Mouse (Mus musculus): ENCODE results near the gene Shisa4.

The Shisa4 gene

DNA sequence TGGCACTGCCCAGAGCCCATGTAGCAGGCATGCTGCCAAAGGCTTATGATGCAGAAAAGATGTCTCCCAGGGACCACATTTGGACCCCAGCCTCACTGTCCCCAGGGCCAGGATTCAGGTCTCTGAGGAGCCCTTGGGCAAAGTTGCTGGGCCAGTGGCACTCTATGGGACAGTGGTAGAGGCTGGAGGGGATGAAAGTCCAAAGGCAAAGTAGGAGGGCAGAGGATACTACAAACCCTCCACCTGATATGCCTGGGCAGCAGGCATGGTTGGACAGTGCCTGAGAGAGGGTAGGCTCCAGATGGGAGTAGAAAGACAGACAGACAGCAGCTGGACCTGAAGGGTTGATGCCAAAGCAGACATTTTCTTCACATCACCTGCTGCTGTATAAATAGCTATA, 8.7 kb downstream of the Shisa4 start:
- no peak for DNase-seq (ENCODE audit: low spot score)

DNA sequence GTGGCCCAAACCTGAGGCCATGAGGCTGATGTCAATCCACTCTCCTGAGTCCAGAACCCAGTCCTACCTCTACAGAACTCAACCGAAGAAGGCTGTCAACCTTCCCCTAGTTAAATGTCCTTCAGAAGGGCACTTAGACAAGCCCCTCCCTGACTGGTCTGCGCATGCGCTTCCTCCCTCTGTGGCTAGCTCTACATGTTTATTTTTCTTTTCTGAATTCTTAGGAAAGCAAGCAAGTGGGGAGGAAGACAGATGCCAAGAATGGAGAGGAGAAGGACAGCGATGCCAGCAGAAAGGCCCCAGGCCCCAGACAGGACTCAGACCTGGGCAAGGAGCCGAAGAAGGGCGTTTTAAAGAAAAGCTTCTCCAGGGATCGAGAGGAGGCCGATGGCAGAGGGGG, 11.6 kb downstream of the Shisa4 start:
- no peak for DNase-seq (ENCODE audit: low spot score)

DNA sequence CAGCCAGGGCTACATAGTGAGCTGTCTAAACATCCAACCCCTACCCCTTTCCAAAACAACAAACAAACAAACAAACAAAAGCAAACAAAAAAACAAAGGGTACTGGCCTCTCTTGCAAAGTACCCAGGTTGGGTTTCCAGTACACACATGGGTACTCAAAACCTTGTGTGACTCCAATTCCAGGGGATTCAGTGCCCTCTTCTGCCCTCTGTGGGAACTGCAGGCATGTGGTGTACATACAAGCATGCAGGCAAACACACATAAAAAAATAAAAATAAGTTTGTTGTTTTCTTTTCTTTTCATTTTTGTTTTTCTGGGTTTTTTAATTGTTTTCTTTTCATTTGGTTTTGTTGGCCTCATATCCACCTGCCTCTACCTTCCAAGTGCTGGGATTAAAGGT, 12.9 kb downstream of the Shisa4 start:
- no peak for DNase-seq (ENCODE audit: low spot score)

DNA sequence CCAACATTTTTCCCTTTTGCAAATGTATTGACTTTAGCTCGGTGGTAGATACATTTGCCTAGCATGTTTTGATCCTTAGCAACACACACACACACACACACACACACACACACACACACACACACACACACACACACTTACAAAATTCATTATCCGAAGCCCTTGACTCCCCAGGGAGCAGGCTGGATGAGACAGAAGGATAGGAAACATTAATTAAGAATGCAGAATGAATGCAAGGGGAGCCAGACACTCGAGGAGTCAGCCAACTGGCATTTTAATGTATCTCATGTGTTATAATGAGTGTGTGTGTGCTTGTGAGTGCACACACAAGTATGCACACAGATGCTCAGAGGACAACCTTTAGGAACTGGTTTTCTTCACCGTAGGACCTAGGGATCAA, 13.5 kb downstream of the Shisa4 start:
- DNase-seq (ENCODE audit: low spot score) = no peak

DNA sequence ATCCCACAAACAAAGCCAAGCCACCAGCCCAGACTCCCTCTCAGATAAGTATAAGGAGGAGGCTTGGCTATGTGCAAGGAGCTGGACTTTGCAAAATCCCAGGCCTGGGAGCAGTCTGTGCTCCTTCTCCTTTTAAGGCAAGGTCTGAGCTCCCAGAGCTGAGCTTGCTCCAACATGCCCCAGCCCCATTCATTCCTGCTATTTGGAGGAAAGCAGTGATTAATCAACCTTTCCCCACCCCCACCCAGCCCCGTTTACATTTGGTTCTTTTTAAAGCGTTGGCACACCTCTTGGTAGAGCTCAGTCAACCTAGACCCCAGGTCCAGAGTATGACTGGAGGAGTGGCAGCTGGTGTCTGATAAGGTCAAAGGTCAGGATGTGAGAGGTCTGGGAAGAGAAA, 16.0 kb downstream of the Shisa4 start:
- no peak for DNase-seq (ENCODE audit: low spot score)

DNA sequence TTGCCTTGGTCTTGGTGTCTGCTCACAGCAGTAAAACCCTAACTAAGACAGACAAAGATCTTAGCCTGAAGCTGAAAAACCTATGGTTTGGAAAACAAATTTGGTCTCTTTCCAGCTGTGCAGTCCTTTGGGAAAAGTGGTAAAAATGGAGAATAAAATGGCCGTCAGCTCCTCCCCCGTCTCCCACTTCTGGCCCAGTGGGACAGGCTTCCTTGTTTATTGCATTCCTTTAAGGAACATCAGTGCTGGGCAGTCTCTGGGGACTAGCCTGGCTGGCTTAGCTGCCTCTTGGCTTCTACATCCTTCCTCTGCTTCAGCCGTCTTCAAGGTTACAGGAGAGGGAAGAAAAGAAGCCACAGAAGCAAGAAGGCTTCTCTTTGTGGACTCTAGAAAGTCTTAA, 23.1 kb downstream of the Shisa4 start:
- no peak for DNase-seq (ENCODE audit: low spot score)

DNA sequence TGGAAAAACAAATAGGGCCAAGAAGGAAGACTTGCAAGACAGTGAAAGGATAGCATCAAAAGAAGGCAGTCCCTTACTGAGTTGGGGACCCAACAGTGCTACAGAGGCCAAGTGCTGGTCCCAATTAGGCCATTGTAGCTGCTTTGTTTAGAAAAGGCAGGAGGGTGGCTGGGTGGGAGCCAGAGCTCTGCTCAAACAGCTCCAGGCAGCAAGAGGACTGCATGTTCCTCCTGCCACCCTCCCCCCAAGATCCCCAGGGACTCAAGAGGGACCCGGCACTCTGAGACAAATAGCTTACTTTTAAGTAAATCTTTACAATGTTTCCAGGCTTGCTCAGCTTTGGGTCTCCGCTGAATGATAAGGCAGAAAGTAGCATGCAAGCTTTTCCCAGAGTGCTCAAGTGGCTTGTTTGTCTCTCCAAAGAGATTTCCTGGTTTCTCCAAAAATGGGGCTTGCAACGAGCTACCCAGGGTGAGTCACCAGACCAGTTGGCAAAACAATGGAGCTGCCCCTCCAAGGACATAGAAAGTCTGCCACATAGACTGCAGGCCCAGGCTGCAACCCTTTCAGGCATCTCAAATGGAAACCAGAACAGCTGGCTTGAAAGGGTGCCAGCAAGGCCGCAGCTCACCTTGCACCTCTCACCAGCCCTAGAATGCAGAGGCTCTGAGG, 27.4 kb downstream of the Shisa4 start:
- DNase-seq (ENCODE audit: low spot score) = no peak

DNA sequence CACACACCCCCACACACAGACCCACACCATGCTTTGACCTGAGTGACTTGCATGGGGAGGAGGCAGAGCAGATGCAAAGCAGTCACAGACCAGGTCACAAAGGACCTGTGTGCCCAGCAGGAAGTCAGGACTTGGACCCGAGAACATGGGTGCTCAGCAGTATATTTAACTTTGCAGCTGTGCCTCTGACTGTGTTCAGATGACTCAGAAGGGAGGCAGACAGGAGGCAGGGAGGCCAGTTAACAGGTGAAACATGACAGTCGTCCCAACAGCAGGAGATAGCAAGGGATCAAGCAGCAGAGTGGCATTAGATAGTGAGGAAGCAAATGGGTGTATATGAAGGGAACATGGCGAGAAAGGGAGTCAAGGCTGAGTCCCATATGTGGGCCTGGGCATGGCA, 28.1 kb downstream of the Shisa4 start:
- DNase-seq (ENCODE audit: low spot score) = no peak

DNA sequence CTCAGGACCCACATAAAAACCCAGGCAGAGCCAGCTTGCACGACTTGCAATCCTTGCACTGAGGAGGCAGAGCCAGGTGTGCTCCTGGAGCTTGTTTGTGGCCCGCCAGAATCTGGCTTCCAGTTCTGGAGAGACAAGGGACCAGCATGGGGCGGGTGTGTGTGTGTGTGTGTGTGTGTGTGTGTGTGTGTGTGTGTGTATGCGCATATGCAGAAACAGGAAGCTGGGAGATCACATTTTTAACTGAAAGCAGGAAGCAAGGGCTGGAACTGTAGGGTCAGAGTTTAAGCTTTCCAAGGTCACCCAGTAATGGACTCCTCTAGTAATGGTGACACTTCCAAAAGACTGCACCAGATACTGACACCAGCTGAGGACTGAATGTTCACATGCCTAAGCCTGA, 31.0 kb downstream of the Shisa4 start:
- DNase-seq (ENCODE audit: low spot score) = no peak

DNA sequence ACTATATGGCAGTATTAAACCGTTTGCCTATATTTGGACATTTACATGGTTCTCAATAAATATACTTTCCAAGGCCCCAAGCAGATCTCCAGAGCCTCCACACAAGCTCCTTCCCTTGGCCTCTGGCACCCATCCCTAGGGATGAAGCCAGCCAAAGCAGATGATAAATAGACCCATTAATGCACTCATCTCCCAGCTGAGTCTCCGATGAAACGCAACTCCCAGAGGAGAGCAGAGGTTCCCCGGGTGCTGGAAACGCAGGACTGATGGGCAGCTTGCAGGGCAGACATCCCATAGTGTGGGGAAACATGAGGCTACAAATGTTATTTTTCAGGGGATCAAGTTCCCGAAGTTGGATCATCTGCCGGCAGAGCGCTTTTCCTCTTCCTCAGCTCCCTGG, 33.1 kb downstream of the Shisa4 start:
- no peak for DNase-seq (ENCODE audit: low spot score)

DNA sequence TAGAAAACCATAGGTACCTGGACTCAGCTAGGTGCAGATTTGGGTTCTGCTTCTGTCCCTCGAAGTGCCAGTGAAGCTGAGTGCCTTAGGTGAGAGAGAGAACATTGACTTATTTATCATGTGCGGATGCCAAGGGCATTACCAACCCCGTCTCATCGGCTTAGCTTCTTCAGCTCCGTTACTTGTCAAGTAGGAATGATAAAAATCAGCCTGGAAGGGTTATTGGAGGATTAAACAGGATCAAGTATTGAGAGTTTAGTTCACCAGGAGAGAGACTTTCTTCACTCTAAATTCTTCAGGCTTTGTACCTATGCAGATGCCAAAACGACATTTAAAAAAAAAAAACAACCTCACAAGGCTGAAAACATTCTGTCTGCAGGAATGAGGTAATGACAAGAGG, 44.5 kb downstream of the Shisa4 start:
- no peak for DNase-seq (ENCODE audit: low spot score)

DNA sequence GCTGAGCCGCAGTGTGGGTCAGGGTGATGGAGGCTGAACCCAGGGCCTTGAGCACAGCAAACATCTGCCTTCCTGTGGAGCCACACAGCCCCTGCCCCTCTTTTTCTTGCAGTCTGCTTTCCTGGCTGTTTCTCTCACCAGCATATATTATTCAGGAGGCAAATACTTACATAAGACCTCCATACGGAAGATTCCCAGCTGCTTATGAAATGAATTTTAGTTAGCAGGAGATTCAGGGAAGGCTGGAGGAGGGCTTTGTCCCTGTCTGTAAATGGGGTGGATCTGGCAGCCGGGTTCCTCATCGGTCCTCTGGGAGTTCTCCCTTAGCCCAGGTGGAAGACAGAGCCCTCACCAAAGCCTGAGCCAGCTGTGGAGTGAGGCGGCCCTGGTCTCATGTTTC, 46.7 kb downstream of the Shisa4 start:
- no peak for DNase-seq (ENCODE audit: low spot score)

DNA sequence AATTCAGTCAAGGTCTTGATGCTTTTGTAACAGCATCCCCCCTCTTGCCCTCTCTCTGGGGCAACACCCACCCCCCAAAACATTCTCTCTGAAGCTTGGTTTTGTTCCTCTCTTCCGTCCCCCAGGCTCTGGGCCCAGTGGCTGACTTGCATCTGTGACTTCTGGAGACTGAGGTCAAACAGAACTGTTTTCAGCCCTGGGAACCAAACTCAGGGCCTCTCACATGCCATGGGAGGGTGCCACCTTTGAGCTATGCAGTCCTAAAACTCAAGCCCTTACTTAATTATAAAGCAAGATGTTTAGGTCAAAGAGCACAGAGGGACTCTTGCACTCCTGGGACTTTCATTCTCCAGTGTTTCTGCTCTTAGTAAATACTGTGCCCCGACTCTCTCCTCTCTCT, 49.1 kb downstream of the Shisa4 start:
- no peak for DNase-seq (ENCODE audit: low spot score)

DNA sequence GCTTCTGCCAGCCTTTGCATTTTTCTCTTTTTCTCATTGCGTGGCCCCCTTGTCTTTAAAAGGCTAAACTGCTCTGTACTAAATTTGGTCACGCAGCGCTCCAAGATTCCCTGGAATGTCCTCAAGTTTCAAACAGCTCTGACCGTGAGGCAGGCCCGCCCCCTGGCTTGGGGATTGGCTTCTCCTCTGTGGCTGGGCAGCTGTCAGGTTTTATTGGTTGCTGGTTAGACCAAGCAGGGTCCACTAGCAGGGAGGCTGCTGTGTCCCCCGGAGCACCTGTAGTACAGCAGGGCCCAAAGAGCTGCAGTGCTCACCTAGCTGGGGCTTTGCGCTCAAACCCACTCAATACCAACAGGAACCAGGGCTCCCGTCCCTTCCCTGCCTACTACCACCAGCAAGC, 50.5 kb downstream of the Shisa4 start, which contains the start of gene Lmod1:
Gene Lmod1 (plus strand): TSS at position 237 of the 400 bp plus-strand sequence.
- no peak for DNase-seq (ENCODE audit: low spot score)

DNA sequence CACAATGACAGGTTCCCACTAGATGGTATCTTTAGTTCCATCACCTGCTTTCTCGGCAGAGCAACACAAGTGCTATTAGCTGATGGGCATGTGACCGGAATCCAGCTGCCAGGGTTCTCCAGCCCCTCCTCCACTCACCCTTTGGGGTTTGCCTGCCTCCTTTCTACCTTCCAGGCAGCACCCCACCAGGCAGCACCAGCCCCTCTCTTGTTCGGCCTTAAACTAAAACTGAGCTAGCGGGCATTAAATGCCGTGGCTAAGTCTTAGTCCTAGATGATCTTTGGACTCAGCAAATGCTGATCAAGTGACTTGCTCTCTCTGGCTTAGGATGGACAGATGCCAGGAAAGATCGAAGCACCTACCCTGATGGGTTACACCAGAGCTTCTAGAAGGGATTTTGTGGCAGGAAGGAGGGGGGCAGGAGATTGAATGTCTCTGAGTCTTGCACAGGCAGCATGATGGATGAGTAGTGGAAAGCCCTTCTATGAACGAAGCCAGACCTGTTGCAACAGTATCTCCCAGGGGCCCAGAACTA, 51.6 kb downstream of the Shisa4 start:
- DNase-seq (ENCODE audit: low spot score) = no peak
